9 mouse cellular contexts compared by ENCODE assay signal in the genomic region with DNA sequence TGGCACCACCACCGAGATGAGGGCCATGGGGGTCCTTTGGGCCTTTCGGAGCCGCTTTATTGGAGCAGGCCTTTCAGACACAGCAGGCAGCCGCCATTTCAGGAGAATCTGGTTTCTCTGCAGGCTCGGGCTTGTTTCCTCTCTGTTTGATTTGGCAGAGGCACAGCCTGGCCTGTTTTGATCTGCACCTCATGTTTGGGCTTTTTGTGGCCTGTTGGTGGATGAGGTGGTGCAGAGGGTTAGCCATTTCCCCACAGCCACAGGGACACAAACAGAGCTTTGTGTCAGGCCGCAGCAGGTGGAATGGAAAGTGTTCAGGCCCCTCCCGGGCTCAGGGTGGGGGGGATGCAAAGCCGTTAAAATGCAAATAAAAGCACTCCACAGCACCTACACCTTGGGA. TPM values are rescaled to one million over a fixed set of nuclear protein-coding genes. Genes with fewer than 3 reads are reported as not detected.
DNase-seq lines count a peak whose midpoint lies in the region; ATAC-seq lines count a peak whose summit lies in the region.
"Had no signal": no experiment of that assay in that cellular context is flagged by ENCODE, and none has a peak within 500 bp of the region (broad histone marks: within the 10 kb centered on the region; RNA-seq: fewer than 3 reads in every experiment).

No protein-coding gene starts in this region.

- peak; percentile 42 for DNase-seq in urinary bladder, adult 2 months (ENCODE audit: low spot score)
- no peak for DNase-seq in urinary bladder, postnatal 10 days (ENCODE audit: low spot score)
- DNase-seq in limb, embryonic 11.5 days (ENCODE audit: low spot score) = peak; percentile 69
- DNase-seq in ovary, adult 18-20 months (ENCODE audit: low spot score) = no peak
- no peak for DNase-seq in testis, postnatal 14 days (ENCODE audit: low spot score)
- DNase-seq: thymus, postnatal 14 days had no signal

- ATAC-seq in forebrain, embryonic 12.5 days (ENCODE audit: low FRiP score) = no peak
- ATAC-seq in limb, embryonic 11.5 days (ENCODE audit: insufficient number of reproducible peaks, low FRiP score, low TSS enrichment, low read depth) = peak; percentile 40
- ATAC-seq in liver, embryonic 12.5 days = no peak

- 25% methylated on average over 8 of the region's 8 CpGs for WGBS in forebrain, embryonic 12.5 days
- WGBS in limb, embryonic 11.5 days = 25% methylated on average over 8 of the region's 8 CpGs
- WGBS in liver, embryonic 12.5 days (ENCODE audit: insufficient replicate concordance) = 46% methylated on average over 8 of the region's 8 CpGs

- peak overlapping the region; percentile 36; the same call in 1 of the 2 replicates for H3K27ac ChIP-seq in forebrain, embryonic 12.5 days
- peak overlapping the region; percentile 90 for H3K27ac ChIP-seq in limb, embryonic 11.5 days (replicated peaks; ENCODE audit: low read depth, low read length)
- H3K27ac ChIP-seq in liver, embryonic 12.5 days = no peak overlapping the region
- H3K27ac ChIP-seq: liver, embryonic 14.5 days had no signal

- no peak overlapping the region for H3K9ac ChIP-seq in forebrain, embryonic 12.5 days
- H3K9ac ChIP-seq in limb, embryonic 11.5 days (ENCODE audit: low read length) = no peak overlapping the region
- H3K9ac ChIP-seq in liver, embryonic 12.5 days = no peak overlapping the region
- H3K9ac ChIP-seq: liver, embryonic 14.5 days had no signal

- H3K9me3 ChIP-seq in forebrain, embryonic 12.5 days = no peaks in the 10 kb centered on the region
- H3K9me3 ChIP-seq in limb, embryonic 11.5 days (ENCODE audit: control insufficient read depth, low read length) = no peaks in the 10 kb centered on the region
- no peaks in the 10 kb centered on the region for H3K9me3 ChIP-seq in liver, embryonic 12.5 days (replicated peaks)

- peaks cover 20% of the 10 kb centered on the region for H3K27me3 ChIP-seq in forebrain, embryonic 12.5 days
- no peaks in the 10 kb centered on the region for H3K27me3 ChIP-seq in limb, embryonic 11.5 days (ENCODE audit: control insufficient read depth, insufficient read depth, low read length)
- no peaks in the 10 kb centered on the region for H3K27me3 ChIP-seq in liver, embryonic 12.5 days (replicated peaks)

- H3K4me1 ChIP-seq in forebrain, embryonic 12.5 days = peaks cover 26% of the 10 kb centered on the region
- H3K4me1 ChIP-seq in limb, embryonic 11.5 days (ENCODE audit: control insufficient read depth, insufficient read depth, low read length) = peaks cover 41% of the 10 kb centered on the region
- H3K4me1 ChIP-seq in liver, embryonic 12.5 days = no peaks in the 10 kb centered on the region

- H3K36me3 ChIP-seq in forebrain, embryonic 12.5 days (replicated peaks) = no peaks in the 10 kb centered on the region
- H3K36me3 ChIP-seq in limb, embryonic 11.5 days (ENCODE audit: control insufficient read depth, insufficient read depth, low read length) = no peaks in the 10 kb centered on the region
- no peaks in the 10 kb centered on the region for H3K36me3 ChIP-seq in liver, embryonic 12.5 days

- no peak overlapping the region for H3K4me2 ChIP-seq in forebrain, embryonic 12.5 days
- H3K4me2 ChIP-seq in limb, embryonic 11.5 days (ENCODE audit: low read depth, severe bottlenecking) = no peak overlapping the region
- H3K4me2 ChIP-seq in liver, embryonic 12.5 days = no peak overlapping the region

- H3K4me3 ChIP-seq in forebrain, embryonic 12.5 days (replicated peaks) = no peak overlapping the region
- H3K4me3 ChIP-seq in limb, embryonic 11.5 days (ENCODE audit: low read depth, low read length) = no peak overlapping the region
- H3K4me3 ChIP-seq in liver, embryonic 12.5 days = no peak overlapping the region

RNA-seq across cellular contexts. Expression of gene Clmn, which starts 36.4 kb away (rescaled TPM):
- polyA plus RNA-seq in urinary bladder, adult 2 months (2012; rRNA removed) = 7.4 and 8.1 TPM in 2 replicates
- 2.6 and 2.8 TPM in 2 replicates for polyA plus RNA-seq in forebrain, embryonic 12.5 days (2016; fragmentation: Nextera tagmentation; extraction: Ambion mirVana)
- polyA plus RNA-seq in limb, embryonic 11.5 days (2014; fragmentation: Nextera tagmentation; extraction: Ambion mirVana) = 5.9 and 6.3 TPM in 2 replicates
- 0.37 and 0.38 TPM in 2 replicates for polyA plus RNA-seq in liver, embryonic 12.5 days (2016; fragmentation: Nextera tagmentation; extraction: Ambion mirVana)

Comparison
In these comparisons a context has a peak if more than half of its experiments do, and no peak if none do; other contexts are left out.
1. DNase-seq: peak in urinary bladder, adult 2 months (single experiment) and limb, embryonic 11.5 days (single experiment); none in urinary bladder, postnatal 10 days (single experiment), ovary, adult 18-20 months (single experiment) and testis, postnatal 14 days (single experiment).